Mouse (Mus musculus) erythroblast, adult 5-6 weeks (primary cell): Measurements from ENCODE around the gene Dusp13. TPM values are rescaled to one million over a fixed set of nuclear protein-coding genes. Genes with fewer than 3 reads are reported as not detected.

ENCODE experiments used
- ATAC-seq: replicated peaks from 2 replicates; pipeline ENCODE4 v1.8.0; 2016; ENCODE audit warnings: moderate number of reproducible peaks, mild to moderate bottlenecking, moderate TSS enrichment, inconsistent platforms; ENCODE audit not compliant: poor library complexity, low FRiP score, severe bottlenecking
- total RNA-seq, 2 experiments: library from RNA; stranded (forward) in 1 of 2; stranded (reverse) in 1 of 2; fragments of 150-400 nt in 1 of 2; fragments of 200-764, 138-1000 nt in 1 of 2; gene quantifications; 2 replicates each; pipeline versions ENCODE4 v1.2.3 to v1.2.4; 2015 to 2017; ENCODE audit warnings: low replicate concordance in 2 of 2

Dusp13 gene
- total RNA-seq, 2 experiments from 2014 or later: not detected

DNA sequence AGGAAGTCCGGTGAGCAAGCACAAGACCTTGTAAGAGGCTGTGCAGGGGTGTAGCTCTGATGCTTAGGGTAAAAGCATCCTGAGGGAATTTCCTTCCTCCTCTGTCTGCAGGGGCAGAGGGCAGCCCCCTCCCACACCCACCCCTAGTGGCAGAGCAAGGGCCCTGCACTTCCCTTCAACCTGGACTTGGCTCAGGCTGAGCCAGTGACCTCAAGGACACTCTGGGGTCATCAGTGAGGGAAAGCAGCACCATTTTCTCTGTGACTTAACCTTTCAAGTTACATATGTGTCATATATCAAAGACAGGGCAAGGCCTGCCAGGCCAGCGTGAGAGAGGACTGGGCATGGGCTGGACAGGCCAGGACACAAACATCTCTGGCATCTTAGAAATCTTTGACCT lies 41.4 kb downstream of the Dusp13 start:
- no peak for ATAC-seq

DNA sequence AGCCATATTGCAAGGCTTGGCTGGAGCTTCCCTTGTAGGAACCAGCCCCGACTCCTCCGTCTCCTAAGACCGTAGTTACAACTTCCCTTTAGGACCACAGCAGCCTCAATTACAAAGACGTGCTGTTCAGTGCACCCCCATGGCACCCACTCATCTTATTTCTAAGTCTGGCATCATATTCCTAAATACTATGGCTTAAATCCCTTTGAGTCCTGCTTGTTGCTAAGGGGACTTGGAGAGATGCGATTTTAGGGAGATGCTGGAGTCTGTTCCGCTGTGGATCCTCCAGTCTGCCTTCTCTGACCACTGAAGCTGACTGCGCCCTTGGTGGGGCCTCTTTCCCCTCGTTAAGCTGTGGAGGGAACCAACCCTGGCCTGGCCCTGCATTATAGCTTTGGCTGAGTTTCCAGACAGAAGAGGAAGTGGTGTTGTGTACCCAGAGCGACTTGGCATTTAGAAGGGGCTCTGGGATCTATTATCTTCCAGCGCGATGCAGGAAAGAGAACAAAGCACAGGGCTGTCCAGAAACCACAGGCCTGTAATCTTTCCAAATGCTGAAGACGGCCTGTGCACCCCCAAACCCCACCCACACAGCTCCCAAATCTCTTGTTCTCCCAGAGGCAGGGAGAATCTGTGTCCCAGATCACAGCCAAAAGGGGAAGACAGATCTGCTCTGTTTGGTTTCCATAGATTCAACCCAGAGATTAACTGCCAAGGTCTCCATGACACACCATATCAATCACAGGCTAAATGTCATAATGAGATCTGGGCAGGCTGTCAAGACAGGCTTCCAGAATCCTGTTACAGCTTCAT lies 44.0 kb downstream of the Dusp13 start:
- no peak for ATAC-seq

DNA sequence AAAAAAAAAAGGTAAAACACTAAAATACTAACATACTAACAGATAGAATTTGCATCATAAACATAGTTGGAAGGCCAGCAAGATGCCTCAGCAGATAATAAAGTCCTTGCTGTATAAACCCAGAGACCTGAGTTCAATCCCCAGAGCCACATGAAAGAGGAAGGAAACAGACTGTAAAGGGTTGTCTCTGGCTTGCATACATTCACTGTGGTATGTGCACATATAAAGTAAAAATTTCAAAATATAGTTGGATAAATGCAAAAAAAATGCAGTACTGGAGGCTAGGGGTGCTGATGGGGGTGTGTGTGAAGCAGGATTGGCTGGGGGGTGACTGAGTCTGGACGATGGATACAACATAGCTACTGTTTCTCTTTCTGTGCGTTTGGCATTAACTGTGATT lies 45.5 kb downstream of the Dusp13 start:
- ATAC-seq: no peak

DNA sequence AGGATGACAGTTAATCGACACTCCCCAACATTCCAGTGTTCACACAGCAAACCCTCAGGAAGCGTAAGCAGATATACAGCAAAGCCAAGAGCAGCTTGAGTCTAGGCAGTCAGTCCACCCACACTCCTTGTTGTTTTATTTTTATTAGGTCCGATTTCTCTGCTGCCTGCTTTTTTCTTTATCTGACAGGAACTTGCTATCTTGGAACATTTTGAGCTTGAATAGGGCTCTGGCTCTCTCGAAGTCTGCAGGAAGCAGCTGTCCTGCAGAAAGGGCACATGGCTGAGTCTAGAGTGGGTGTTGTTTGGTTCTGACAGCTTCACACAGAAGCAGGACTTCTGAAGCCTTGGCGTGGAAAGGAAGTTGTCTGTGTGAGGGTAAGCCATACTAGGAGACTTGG lies 47.7 kb downstream of the Dusp13 start:
- no peak for ATAC-seq

DNA sequence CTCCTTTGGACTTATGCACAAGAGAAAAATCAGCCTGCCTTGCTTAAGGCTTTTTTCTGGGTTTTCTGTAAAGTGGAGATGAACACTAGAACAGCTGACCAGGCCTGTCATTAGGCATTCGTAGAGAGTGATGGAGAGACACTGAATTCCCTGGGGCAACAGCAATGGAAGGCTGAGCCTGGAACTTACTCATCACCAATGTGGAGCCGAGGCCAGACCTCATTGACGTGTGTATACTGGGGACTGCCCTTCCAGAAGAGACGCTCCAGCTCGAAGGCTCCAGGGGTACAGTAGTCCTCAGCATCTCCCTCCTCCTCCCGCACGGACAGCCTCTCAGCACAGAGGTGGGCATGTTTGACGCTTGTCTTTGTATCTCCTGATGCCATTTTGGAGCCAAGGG lies 48.3 kb downstream of the Dusp13 start:
- ATAC-seq: no peak

DNA sequence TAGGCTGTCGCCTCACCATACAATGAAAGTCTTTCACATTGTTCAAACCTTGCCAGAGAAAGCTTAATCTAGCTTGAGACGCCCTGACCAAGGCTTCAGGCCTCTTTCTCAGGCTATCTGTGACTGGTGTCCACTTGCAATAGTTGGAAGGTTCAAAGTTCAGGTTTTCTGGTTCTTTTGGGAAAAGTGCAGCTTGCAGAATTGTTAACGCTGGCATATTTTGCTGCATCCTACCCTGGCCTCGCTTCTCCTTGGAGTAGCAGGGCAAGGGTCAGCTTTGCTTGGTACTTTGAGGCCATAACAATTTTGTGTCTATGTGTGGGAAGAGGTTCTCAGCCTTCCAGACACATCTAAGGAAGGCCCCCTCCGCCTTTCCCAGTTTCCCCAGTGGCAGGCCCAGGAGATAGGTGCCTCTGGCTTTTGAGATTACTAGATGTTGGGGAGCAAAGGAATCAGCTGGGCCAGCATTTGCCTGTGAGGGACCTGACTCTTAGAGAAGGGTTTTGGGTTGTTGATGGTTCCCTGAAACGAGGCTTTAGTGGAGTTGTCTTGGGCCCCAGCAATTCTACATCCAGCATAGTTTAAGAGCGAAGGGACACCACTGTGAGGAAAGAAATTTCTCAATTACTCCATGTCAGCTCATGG lies 54.7 kb downstream of the Dusp13 start:
- no peak for ATAC-seq

DNA sequence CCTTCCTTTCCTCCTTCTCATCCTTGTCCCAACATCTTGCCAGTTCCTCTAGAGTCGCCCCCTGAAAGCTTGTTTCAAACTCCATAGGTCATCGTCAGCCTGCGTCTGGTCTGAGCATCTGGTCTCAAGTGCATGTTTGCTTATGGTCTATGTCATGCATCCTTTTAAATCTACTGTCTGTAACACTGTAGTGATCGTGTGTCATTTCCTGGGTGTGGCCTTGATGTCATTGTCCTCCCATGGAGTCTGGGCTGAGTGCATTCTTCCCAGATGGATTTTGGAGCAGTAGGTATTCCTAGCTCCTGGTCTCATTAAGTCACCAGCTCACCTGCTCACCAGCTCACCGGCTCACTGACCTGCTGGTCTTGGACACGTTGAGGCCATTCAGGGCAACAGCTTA lies 56.0 kb downstream of the Dusp13 start:
- no peak for ATAC-seq

DNA sequence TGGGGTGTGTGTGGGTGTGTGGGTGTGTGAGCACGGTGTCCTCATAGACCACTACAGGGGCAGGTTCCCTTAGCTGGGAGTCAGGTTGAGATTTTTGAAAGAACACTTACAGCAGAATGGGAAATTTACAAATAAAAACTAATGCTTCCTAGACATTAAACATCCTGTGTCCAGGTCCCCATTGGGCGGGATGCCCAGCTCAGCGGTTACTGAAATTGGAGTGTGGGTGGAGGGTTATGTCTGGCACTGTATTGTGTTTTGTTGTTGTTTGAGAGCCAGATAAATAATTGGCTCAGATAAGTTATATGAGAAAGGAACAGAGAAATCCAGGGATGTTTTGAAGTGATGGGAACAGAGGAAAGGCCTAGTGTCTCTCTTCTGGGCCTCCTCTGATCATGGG lies 59.9 kb downstream of the Dusp13 start:
- ATAC-seq: no peak

DNA sequence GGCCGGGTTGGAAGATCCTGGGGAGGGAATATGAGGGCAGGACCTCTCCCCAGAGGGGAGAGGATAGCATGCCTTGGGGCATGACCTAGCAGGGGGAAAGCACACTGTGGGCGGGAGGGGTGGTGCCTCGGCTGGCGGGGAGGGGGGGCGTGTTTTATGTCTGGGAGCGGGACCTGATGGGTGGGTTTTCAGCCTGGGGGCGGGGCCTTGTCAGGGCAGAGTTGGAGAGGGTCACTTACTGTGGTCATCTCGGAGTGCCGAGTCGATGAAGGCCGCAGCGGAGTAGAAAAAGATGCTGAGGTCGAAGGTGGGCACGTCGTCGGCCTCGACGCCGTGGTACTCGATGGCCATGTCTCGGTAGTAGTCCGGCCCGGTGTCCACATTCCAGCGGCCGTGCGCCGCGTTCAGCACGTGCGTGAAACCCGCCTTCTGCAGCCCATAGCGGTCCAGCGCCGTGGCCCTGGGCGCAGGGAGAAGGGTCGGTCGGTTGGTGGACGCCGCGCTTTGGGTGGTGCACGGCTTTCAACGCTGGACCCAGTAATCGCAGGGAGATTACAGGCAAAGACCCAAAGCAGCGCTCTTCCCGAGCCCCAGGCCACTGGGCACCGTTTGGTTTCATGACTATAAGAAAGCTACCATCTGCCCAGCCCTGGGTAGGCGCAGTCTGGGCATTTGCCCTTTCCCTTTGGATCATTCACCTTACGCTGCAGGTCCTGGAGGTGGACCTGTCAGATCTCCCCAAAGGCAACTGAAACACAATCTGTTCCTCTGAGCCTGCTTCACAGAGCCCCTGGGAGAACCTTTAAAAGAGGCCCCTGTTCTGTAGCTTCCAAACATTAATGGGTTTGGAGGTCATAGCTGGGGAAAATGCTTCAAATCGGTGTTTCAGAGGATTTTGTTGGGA lies 64.4 kb downstream of the Dusp13 start:
- no peak for ATAC-seq

DNA sequence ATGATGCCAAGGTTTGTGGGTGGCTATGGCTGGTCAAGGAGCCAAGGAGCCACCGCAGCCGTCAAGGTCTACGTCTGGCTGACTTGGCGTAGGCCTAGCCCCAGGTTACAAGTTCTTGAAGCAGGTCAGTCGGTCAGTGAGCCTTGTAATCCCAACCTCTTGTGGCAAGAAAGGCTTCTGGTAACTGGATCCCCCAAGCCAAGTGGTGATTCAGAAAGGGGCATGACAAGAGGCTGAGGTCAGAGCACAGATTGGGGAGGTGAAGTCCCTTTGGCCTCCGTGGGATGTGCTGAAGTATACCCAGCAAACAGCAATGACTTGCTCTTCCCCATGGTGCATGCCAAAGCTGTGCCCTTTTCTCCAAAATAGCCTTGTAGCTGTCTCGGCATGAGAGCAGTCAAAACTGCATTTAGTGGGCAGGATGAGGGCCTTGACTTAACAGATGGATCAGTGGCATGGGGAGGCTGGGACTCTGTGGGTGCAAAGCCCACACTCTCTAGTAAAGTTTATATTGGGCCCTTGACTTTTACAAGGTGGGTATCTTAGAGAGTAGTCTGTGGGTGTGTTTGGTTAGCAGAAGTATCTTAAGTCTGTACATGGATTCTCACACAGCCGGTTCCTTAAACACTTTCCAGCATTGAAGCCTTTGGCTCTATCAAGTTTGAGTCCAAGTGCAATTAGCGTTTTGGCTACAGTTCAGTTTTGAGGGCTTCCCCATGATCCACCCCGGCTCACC lies 65.4 kb downstream of the Dusp13 start:
- ATAC-seq: no peak

DNA sequence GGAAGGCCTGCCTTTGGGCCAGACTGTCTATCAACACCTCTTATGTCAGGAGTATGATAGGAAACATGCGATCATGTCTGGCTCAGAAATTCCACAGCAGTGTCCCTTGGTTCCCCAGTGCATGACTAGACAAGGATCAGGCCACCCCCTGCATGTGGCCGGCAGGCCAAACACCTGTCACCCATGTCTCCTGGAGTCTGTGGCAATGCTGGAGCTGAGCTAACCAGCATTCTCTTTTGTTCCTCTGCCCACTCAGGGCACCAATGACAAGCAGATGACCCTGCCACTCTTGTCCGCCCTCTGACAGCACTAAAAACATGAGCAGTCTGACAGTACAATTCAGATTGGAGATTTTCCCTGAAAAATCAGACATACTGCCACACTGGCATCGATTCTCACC lies 67.1 kb downstream of the Dusp13 start:
- ATAC-seq: no peak

Other genes with a start within 250 kb of the Dusp13 start
- gene Dupd1, start 36.6 kb downstream of the Dusp13 start, total RNA-seq (2015; ENCODE audit: low replicate concordance): not detected in 2 replicates
- gene Dupd1, start 36.6 kb downstream of the Dusp13 start, total RNA-seq (2017; ENCODE audit: low replicate concordance): not detected in 2 replicates
- 3.8 and 10.2 TPM in 2 replicates for gene Samd8, start 650 bp downstream of the Dusp13 start, total RNA-seq (2015; ENCODE audit: low replicate concordance)
- gene Samd8, start 650 bp downstream of the Dusp13 start, total RNA-seq (2017; ENCODE audit: low replicate concordance): 1.8 and 2.1 TPM in 2 replicates
- gene Vdac2, start 74.1 kb upstream of the Dusp13 start, total RNA-seq (2015; ENCODE audit: low replicate concordance): 85.7 and 89.7 TPM in 2 replicates
- 72.2 and 93.7 TPM in 2 replicates for gene Vdac2, start 74.1 kb upstream of the Dusp13 start, total RNA-seq (2017; ENCODE audit: low replicate concordance)
- 2.5 and 9.6 TPM in 2 replicates for gene Comtd1, start 97.8 kb upstream of the Dusp13 start, total RNA-seq (2015; ENCODE audit: low replicate concordance)
- gene Comtd1, start 97.8 kb upstream of the Dusp13 start, total RNA-seq (2017; ENCODE audit: low replicate concordance): 4.0 and 4.5 TPM in 2 replicates
- 0.38 TPM in 1 of 2 replicates, not detected in the other for gene Zfp503, start 238.4 kb upstream of the Dusp13 start, total RNA-seq (2015; ENCODE audit: low replicate concordance)
- gene Zfp503, start 238.4 kb upstream of the Dusp13 start, total RNA-seq (2017; ENCODE audit: low replicate concordance): 0.60 TPM in 1 of 2 replicates, not detected in the other